Mouse (Mus musculus) monocyte, adult 59 days (primary cell): ENCODE data around the gene Gm42957. TPM values are rescaled to one million over a fixed set of nuclear protein-coding genes. Genes with fewer than 3 reads are reported as not detected.

ENCODE experiments used
- total RNA-seq, 2 experiments: library from RNA; stranded (reverse); gene quantifications; one replicate each; pipeline ENCODE4 v1.2.4; 2023

Gm42957 gene
- total RNA-seq: not detected

GRCm38 (mm10) chr3:96634928-96635879 is at the start of gene Gm42957, which contains the start of gene Pex11b:
Gm42957 (plus strand) TSS chr3:96635474.
Pex11b (plus strand) TSS chr3:96635376.

GRCm38 (mm10) chr3:96593790-96594560 is 41.3 kb upstream of the Gm42957 start, which contains the start of gene Polr3gl:
Polr3gl (minus strand) TSS chr3:96594181.

GRCm38 (mm10) chr3:96596228-96596707 is 39.0 kb upstream of the Gm42957 start, which contains the start of gene Ankrd34a:
Ankrd34a (plus strand) TSS chr3:96596636.

GRCm38 (mm10) chr3:96600639-96601250 is 34.5 kb upstream of the Gm42957 start, which contains the start of gene Lix1l:
Lix1l (plus strand) TSS chr3:96601149.

GRCm38 (mm10) chr3:96629729-96630600 is 5.3 kb upstream of the Gm42957 start, which contains the start of gene Rbm8a:
Rbm8a (plus strand) TSS chr3:96629933.

GRCm38 (mm10) chr3:96645018-96645649 is 9.9 kb downstream of the Gm42957 start, which contains the start of gene Itga10:
Itga10 (plus strand) TSS chr3:96645584.

GRCm38 (mm10) chr3:96669727-96670468 is 34.6 kb downstream of the Gm42957 start, which contains the start of gene Ankrd35:
Ankrd35 (plus strand) TSS chr3:96670131.

GRCm38 (mm10) chr3:96696198-96696765 is 61.0 kb downstream of the Gm42957 start, which contains the start of gene Pias3:
Pias3 (plus strand) TSS chr3:96696384.

Other genes starting within 250 kb of the Gm42957 start
- gene BC107364, start 183.2 kb upstream of the Gm42957 start, total RNA-seq: not detected
- not detected for gene Hfe2, start 110.3 kb upstream of the Gm42957 start, total RNA-seq
- gene Txnip, start 77.5 kb upstream of the Gm42957 start, total RNA-seq: 100 to 1,000 TPM; 413 to 415 TPM
- not detected for gene Gm16253, start 58.5 kb upstream of the Gm42957 start, total RNA-seq
- 10 to 100 TPM; 26.4 to 27.8 TPM for gene Polr3gl, start 41.3 kb upstream of the Gm42957 start, total RNA-seq
- not detected for gene Ankrd34a, start 38.8 kb upstream of the Gm42957 start, total RNA-seq
- 1 to 10 TPM; 1.7 to 2.1 TPM for gene Lix1l, start 34.3 kb upstream of the Gm42957 start, total RNA-seq
- 10 to 100 TPM; 65.6 to 86.9 TPM for gene Rbm8a, start 5.5 kb upstream of the Gm42957 start, total RNA-seq
- gene Pex11b, start 98 bp upstream of the Gm42957 start, total RNA-seq: 10 to 100 TPM; 27.2 to 27.4 TPM
- gene Itga10, start 10.1 kb downstream of the Gm42957 start, total RNA-seq: 1 to 10 TPM; 1.4 to 2.3 TPM
- gene Ankrd35, start 34.7 kb downstream of the Gm42957 start, total RNA-seq: not detected
- gene Pias3, start 60.9 kb downstream of the Gm42957 start, total RNA-seq: 10 to 100 TPM; 30.4 to 43.8 TPM
- 1 to 10 TPM; 3.1 to 3.5 TPM for gene Nudt17, start 73.1 kb downstream of the Gm42957 start, total RNA-seq
- gene Polr3c, start 92.2 kb downstream of the Gm42957 start, total RNA-seq: 10 to 100 TPM; 46.0 to 48.7 TPM
- gene Rnf115, start 92.2 kb downstream of the Gm42957 start, total RNA-seq: 10 to 100 TPM; 68.7 to 72.3 TPM
- gene Pdzk1, start 193.8 kb downstream of the Gm42957 start, total RNA-seq: not detected
- gene Cd160, start 193.9 kb downstream of the Gm42957 start, total RNA-seq: not detected